Mouse (Mus musculus): ENCODE measurements around the gene Eml6. TPM values are rescaled to one million over a fixed set of nuclear protein-coding genes. Genes with fewer than 3 reads are reported as not detected.
A peak's percentile ranks its signal among the peaks of the same experiment; 100 is the strongest.

Gene Eml6
- polyA plus RNA-seq, 1 experiment: not detected

DNA sequence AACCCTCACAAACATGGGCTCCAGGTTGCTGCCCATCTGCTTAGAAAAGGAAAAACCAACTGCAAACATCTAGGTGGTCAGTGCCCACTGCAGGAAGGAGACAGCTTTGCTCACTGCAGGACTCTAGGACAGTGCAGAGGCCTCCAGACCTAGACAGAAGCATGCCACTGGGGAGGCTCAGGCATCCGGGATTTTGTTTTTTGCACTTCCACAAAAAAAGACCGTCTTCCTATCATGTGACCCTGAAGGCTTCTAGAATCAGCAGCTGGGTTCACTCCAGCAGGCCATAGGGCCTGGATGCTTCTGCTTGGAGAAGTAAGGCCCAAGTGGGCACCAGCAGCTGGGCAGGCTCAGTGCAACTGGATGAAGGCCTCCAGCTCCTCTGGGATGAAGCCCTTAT lies 202.7 kb downstream of the Eml6 start:
- no peaks in the 10 kb centered on the region for H3K36me3 ChIP-seq (ENCODE audit: control insufficient read depth)
- H3K4me3 ChIP-seq (replicated peaks): no peak overlapping the region
- H3K9me3 ChIP-seq (ENCODE audit: control insufficient read depth, low read length): no peaks in the 10 kb centered on the region
- H3K4me1 ChIP-seq (ENCODE audit: control insufficient read depth): peaks cover 2% of the 10 kb centered on the region
- TF ChIP-seq TAL1 (IDR thresholded peaks at IDR 0.05; ENCODE audit: low read length): no peak
- no peak for TF ChIP-seq GATA1 (IDR thresholded peaks at IDR 0.05; ENCODE audit: low read length)
- H3K27me3 ChIP-seq (ENCODE audit: control insufficient read depth): peaks cover 49% of the 10 kb centered on the region

DNA sequence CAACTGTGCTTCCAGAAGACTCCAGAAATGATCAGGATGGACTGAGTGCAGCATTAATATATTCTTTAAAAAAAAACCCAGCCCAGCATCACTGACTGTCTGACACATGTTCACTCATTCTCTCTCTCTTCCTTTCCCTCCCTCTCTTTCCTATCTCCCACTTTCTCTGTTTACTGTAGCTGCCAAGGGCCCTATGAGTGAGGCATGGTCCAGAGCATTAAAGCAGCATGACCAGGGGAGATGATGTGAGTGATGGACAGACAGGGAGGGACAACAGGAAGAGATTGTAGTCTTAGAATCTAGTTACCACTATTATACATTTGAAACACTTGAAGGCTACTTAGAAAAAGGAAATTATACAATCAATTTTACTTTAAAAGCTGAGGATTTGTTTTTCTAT lies 210.2 kb downstream of the Eml6 start:
- no peaks in the 10 kb centered on the region for H3K9me3 ChIP-seq (ENCODE audit: control insufficient read depth, low read length)
- H3K4me3 ChIP-seq (replicated peaks): peak overlapping the region; percentile 21
- no peak for TF ChIP-seq TAL1 (IDR thresholded peaks at IDR 0.05; ENCODE audit: low read length)
- no peak for TF ChIP-seq GATA1 (IDR thresholded peaks at IDR 0.05; ENCODE audit: low read length)
- H3K27me3 ChIP-seq (ENCODE audit: control insufficient read depth): peaks cover 3% of the 10 kb centered on the region; the same call in 1 of the 2 replicates
- peaks cover 2% of the 10 kb centered on the region; the same call in 1 of the 2 replicates for H3K36me3 ChIP-seq (ENCODE audit: control insufficient read depth)
- H3K4me1 ChIP-seq (ENCODE audit: control insufficient read depth): peaks cover 65% of the 10 kb centered on the region

DNA sequence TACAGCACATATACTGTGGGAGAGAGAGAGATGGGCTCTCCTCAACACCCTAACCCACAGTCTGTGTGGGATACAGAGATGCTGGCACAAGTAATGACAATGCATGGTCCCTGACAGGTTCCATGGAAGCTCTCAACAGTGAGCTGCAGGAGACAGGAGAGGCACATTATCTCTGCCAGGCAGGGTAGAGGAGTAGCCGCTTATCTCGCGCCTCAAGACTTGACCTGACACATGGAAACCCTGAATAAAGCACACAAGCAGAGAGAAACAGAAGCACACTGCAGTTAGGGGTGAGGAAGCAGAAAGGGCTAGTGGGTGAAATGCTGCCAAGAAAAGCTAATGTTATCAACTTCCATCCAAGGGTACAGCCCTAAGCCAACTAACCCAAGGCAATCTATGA lies 210.6 kb downstream of the Eml6 start:
- Histone ChIP-seq H3K4me1 (ENCODE audit: control insufficient read depth) (peaks cover 68% of the 10 kb centered on the region), H3K4me3 (replicated peaks) (peak overlapping the region; percentile 21)

DNA sequence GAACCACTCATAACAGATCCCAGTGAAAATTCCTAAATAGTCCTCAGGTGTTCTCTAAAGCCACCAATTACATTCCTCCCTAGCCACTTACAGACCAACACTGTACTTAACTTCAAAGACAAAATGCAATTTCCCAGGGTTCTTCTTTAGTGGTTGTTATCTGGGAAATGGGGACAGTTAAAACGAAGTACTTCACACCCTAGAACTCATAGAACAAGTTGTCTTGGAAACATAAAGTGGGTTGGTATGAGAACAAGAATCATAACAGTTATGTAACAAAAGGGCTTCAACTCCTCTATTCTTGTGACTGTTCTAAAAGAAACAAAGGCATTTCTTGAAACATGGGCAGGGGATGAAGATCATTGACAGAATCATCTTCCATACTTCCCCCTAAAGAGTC lies 212.6 kb downstream of the Eml6 start:
- Histone ChIP-seq H3K9me3 (ENCODE audit: control insufficient read depth, low read length) (no peaks in the 10 kb centered on the region), H3K4me1 (ENCODE audit: control insufficient read depth) (peaks cover 78% of the 10 kb centered on the region), H3K27me3 (ENCODE audit: control insufficient read depth) (no peaks in the 10 kb centered on the region), H3K36me3 (ENCODE audit: control insufficient read depth) (peaks cover 2% of the 10 kb centered on the region; the same call in 1 of the 2 replicates), H3K4me3 (replicated peaks) (no peak overlapping the region)
- TF ChIP-seq GATA1 (IDR thresholded peaks at IDR 0.05; ENCODE audit: low read length): no peak
- no peak for TF ChIP-seq TAL1 (IDR thresholded peaks at IDR 0.05; ENCODE audit: low read length)

More for the DNA sequence above, 210.6 kb downstream of the Eml6 start:
- TF ChIP-seq GATA1 (IDR thresholded peaks at IDR 0.05; ENCODE audit: low read length) (peak; percentile 100), TAL1 (IDR thresholded peaks at IDR 0.05; ENCODE audit: low read length) (peak; percentile 99)
- H3K36me3 ChIP-seq (ENCODE audit: control insufficient read depth): peaks cover 2% of the 10 kb centered on the region; the same call in 1 of the 2 replicates
- no peaks in the 10 kb centered on the region for H3K9me3 ChIP-seq (ENCODE audit: control insufficient read depth, low read length)
- peaks cover 3% of the 10 kb centered on the region; the same call in 1 of the 2 replicates for H3K27me3 ChIP-seq (ENCODE audit: control insufficient read depth)

DNA sequence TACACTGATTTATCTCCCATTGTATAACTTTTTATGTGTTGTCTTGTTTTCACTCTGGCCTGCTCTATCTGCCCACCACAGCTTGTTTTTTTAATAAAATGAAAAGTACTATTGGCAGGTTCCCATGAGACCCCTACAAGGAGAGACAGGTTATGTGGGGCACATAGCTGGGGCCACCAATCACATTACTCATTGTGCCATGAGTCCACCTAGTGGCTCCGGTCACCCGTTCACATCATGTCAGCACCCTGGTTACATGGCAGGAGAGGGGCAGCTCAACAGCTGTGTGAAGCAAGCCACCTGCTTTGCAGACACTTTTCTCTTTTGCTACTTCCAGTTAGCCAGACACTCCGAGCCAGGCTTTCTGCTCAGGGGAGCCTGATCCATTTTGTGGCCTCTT lies 213.4 kb downstream of the Eml6 start:
- no peak for TF ChIP-seq GATA1 (IDR thresholded peaks at IDR 0.05; ENCODE audit: low read length)
- TF ChIP-seq TAL1 (IDR thresholded peaks at IDR 0.05; ENCODE audit: low read length): no peak
- Histone ChIP-seq H3K9me3 (ENCODE audit: control insufficient read depth, low read length) (no peaks in the 10 kb centered on the region), H3K4me1 (ENCODE audit: control insufficient read depth) (peaks cover 77% of the 10 kb centered on the region), H3K4me3 (replicated peaks) (no peak overlapping the region), H3K36me3 (ENCODE audit: control insufficient read depth) (peaks cover 2% of the 10 kb centered on the region; the same call in 1 of the 2 replicates), H3K27me3 (ENCODE audit: control insufficient read depth) (no peaks in the 10 kb centered on the region)

DNA sequence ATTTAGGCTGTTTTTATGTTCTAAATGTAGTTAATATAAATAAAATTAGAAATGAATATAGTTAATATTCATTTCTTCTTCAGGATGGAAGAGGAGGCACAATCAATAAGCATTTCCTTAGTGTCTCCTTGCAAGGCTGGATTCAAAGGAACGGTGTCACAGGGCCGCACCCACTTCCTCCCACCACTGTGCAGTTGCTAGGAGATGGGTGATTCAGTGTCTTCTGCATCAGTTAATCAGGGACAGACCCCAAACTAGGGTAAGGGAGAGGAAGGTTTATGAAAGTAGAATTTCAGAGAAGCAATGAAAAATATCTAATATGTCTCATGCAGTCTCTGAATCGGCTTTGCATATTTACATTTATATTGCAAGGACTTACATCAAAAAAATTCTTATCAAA lies 215.5 kb downstream of the Eml6 start:
- no peaks in the 10 kb centered on the region; the same call in 1 of the 2 replicates for H3K36me3 ChIP-seq (ENCODE audit: control insufficient read depth)
- no peaks in the 10 kb centered on the region for H3K27me3 ChIP-seq (ENCODE audit: control insufficient read depth)
- H3K4me3 ChIP-seq (replicated peaks): no peak overlapping the region
- H3K9me3 ChIP-seq (ENCODE audit: control insufficient read depth, low read length): no peaks in the 10 kb centered on the region
- H3K4me1 ChIP-seq (ENCODE audit: control insufficient read depth): peaks cover 58% of the 10 kb centered on the region
- TF ChIP-seq TAL1 (IDR thresholded peaks at IDR 0.05; ENCODE audit: low read length): no peak
- no peak for TF ChIP-seq GATA1 (IDR thresholded peaks at IDR 0.05; ENCODE audit: low read length)

DNA sequence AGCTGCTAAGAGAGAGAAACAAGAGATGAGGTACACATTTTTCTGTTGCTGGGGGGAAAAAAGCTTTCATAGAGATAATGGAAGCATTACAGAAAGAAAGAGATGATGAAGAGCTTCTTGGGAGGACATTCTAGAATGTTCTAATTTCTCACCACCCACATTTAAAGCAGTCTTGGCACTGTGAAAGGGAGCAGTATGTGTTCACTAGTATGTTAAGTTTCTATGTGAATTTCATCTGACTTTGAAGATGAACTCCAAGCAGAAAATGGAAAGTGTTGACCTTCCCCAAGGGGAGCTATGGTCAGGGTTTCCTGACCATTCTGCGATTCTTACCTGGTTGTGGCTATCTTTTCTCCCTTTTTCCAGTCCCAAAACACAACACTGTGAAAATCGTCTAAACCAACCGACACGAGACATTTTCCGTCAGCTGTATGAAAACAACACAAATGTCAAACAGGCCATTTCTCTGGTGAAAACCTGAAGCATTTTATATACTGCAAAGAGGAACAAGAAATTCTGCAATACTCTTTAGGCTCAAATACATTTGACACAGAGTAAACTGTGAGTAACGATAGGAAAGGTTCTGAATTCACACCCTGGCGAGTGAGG lies 216.7 kb downstream of the Eml6 start:
- Histone ChIP-seq H3K27me3 (ENCODE audit: control insufficient read depth) (no peaks in the 10 kb centered on the region), H3K4me1 (ENCODE audit: control insufficient read depth) (peaks cover 47% of the 10 kb centered on the region), H3K36me3 (ENCODE audit: control insufficient read depth) (no peaks in the 10 kb centered on the region; the same call in 1 of the 2 replicates), H3K9me3 (ENCODE audit: control insufficient read depth, low read length) (no peaks in the 10 kb centered on the region), H3K4me3 (replicated peaks) (no peak overlapping the region)
- TF ChIP-seq TAL1 (IDR thresholded peaks at IDR 0.05; ENCODE audit: low read length): no peak
- no peak for TF ChIP-seq GATA1 (IDR thresholded peaks at IDR 0.05; ENCODE audit: low read length)

DNA sequence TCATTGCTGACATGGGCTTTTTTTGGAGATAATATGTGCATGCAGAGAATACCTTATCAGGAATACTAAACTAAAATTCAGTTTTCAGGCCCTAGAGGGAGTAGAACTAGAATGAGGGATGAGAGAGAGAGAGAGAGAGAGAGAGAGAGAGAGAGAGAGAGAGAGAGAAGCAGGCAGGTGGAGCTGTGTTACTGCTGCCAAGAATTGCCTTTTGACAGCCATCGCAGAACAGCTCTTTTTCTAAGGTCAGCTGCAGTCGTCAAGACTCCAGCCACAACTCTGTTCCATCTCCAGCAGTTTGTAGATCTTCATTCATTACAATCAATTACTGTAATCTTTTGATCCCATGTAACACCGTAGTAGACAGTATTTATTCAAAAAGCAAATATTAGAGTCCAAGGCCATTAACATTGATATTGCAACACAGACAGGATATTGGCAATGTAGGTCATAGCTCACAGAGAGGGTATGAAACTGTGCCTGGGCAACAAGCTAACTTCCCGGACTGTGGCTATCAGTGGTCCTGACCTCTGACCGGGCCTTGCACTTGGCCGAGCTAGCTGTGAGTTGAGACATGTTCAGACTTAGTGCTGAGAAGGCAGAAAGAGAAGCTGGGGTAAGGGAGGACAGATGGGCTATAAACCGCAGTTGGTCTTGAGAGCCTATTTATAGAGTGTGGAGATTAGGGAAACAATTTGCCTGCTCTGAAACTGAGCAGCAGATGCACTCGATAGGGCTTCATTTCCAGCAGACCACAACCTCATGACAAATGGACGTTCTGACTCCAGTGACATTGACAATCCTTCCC lies 217.5 kb downstream of the Eml6 start:
- Histone ChIP-seq H3K9me3 (ENCODE audit: control insufficient read depth, low read length) (no peaks in the 10 kb centered on the region), H3K27me3 (ENCODE audit: control insufficient read depth) (no peaks in the 10 kb centered on the region), H3K36me3 (ENCODE audit: control insufficient read depth) (no peaks in the 10 kb centered on the region; the same call in 1 of the 2 replicates), H3K4me3 (replicated peaks) (no peak overlapping the region), H3K4me1 (ENCODE audit: control insufficient read depth) (peaks cover 40% of the 10 kb centered on the region)
- TF ChIP-seq TAL1 (IDR thresholded peaks at IDR 0.05; ENCODE audit: low read length) (no peak), GATA1 (IDR thresholded peaks at IDR 0.05; ENCODE audit: low read length) (no peak)

DNA sequence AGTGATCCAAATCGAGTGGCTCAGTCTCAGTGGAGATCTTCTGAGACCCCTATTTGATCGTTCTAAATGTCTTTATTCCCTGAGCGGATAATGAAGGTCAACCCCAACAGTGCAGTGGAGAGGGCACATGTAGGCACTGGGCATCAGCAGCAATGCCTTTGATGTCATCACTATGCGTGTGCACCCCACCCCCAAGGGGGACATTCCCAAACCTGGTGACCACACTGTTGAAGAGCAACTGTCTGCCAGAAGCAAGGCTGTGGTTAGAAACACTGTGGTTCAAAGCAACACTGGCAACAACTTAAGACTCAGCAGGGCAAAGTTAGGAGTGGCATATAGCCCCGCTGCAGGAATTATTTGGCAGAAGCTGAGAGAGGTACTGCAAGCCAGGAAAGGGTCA lies 218.5 kb downstream of the Eml6 start:
- Histone ChIP-seq H3K4me1 (ENCODE audit: control insufficient read depth) (peaks cover 29% of the 10 kb centered on the region), H3K36me3 (ENCODE audit: control insufficient read depth) (no peaks in the 10 kb centered on the region), H3K9me3 (ENCODE audit: control insufficient read depth, low read length) (no peaks in the 10 kb centered on the region), H3K4me3 (replicated peaks) (no peak overlapping the region), H3K27me3 (ENCODE audit: control insufficient read depth) (peaks cover 3% of the 10 kb centered on the region)
- TF ChIP-seq GATA1 (IDR thresholded peaks at IDR 0.05; ENCODE audit: low read length): no peak
- TF ChIP-seq TAL1 (IDR thresholded peaks at IDR 0.05; ENCODE audit: low read length): no peak
